Mouse (Mus musculus) megakaryocyte, adult 5-6 weeks (primary cell): ENCODE results near the gene Srpk1. TPM values are rescaled to one million over a fixed set of nuclear protein-coding genes. Genes with fewer than 3 reads are reported as not detected.

Source experiments
- ATAC-seq: 2 replicates; pipeline ENCODE4 v1.8.0; 2016; ENCODE audit warnings: mild to moderate bottlenecking, inconsistent platforms; ENCODE audit not compliant: poor library complexity, severe bottlenecking
- total RNA-seq, 2 experiments: library from RNA; stranded (forward) in 1 of 2; stranded (reverse) in 1 of 2; fragments of 153-499, 151-499 nt in 1 of 2; fragments of 221-1000, 200-1000 nt in 1 of 2; gene quantifications; 2 replicates each; pipeline versions ENCODE4 v1.2.3 to v1.2.4; 2015 to 2017

The Srpk1 gene
- total RNA-seq (2015) (53.0 and 66.9 TPM in 2 replicates), total RNA-seq (2017) (66.9 and 70.8 TPM in 2 replicates)

GRCm38 (mm10) chr17:28622300-28622759 is at the start of gene Srpk1:
Srpk1 (minus strand) TSS chr17:28622709.
- ATAC-seq, result peak; percentile 87

- no peak for ATAC-seq
Measured at GRCm38 (mm10) chr17:28659564-28659963, 37.1 kb upstream of the Srpk1 start.

GRCm38 (mm10) chr17:28657936-28658335 is 35.4 kb upstream of the Srpk1 start:
- no peak for ATAC-seq

GRCm38 (mm10) chr17:28650268-28650667 is 27.8 kb upstream of the Srpk1 start:
- ATAC-seq, result no peak

- ATAC-seq, result peak; percentile 54; the same call in 1 of the 2 replicates
Measured at GRCm38 (mm10) chr17:28648607-28649370, 26.3 kb upstream of the Srpk1 start.

- ATAC-seq, result no peak
Measured at GRCm38 (mm10) chr17:28646221-28646620, 23.7 kb upstream of the Srpk1 start.

- ATAC-seq, result peak; percentile 85
Measured at GRCm38 (mm10) chr17:28644112-28644511, 21.6 kb upstream of the Srpk1 start.

GRCm38 (mm10) chr17:28643697-28644096 is 21.2 kb upstream of the Srpk1 start:
- ATAC-seq, result no peak

- ATAC-seq, result no peak
Measured at GRCm38 (mm10) chr17:28640113-28640512, 17.6 kb upstream of the Srpk1 start.

- ATAC-seq, result no peak
Measured at GRCm38 (mm10) chr17:28637711-28638690, 15.5 kb upstream of the Srpk1 start.

- no peak for ATAC-seq
Measured at GRCm38 (mm10) chr17:28635842-28636241, 13.3 kb upstream of the Srpk1 start.

GRCm38 (mm10) chr17:28629125-28629524 is 6.6 kb upstream of the Srpk1 start:
- ATAC-seq, result no peak

GRCm38 (mm10) chr17:28628248-28629124 is 6.0 kb upstream of the Srpk1 start:
- no peak for ATAC-seq

- ATAC-seq, result no peak
Measured at GRCm38 (mm10) chr17:28626937-28627336, 4.4 kb upstream of the Srpk1 start.

GRCm38 (mm10) chr17:28625327-28625726 is 2.8 kb upstream of the Srpk1 start:
- ATAC-seq, result peak; percentile 41; the same call in 1 of the 2 replicates

- no peak for ATAC-seq
Measured at GRCm38 (mm10) chr17:28624841-28625240, 2.3 kb upstream of the Srpk1 start.

GRCm38 (mm10) chr17:28621381-28622299 is 869 bp downstream of the Srpk1 start:
- ATAC-seq, result peak; percentile 36

GRCm38 (mm10) chr17:28618775-28619174 is 3.7 kb downstream of the Srpk1 start:
- ATAC-seq, result no peak

GRCm38 (mm10) chr17:28618124-28618523 is 4.4 kb downstream of the Srpk1 start:
- no peak for ATAC-seq
